Mouse (Mus musculus) embryo, embryonic 9.5 days (tissue): ENCODE measurements at regions not wholly inside any gene's neighbourhood (a gene's known extent, or its start where the extent isn't known, plus 50 kb on each side); places are given as distances from the start of the nearest gene placed in this dataset.

Source experiments
- DNase-seq: peaks from one replicate; pipeline ENCODE4 v3.0.0-alpha.2; 2017; ENCODE audit errors: extremely low spot score

- no peak for DNase-seq
Measured at GRCm38 (mm10) chr14:72219523-72219922, 272.1 kb downstream of the Gm9195 start.

- no peak for DNase-seq
Measured at GRCm38 (mm10) chr14:72200307-72200706, 291.3 kb downstream of the Gm9195 start.

GRCm38 (mm10) chr14:72199900-72200299, 291.7 kb downstream of the Gm9195 start:
- no peak for DNase-seq

- DNase-seq: no peak
Measured at GRCm38 (mm10) chr14:72197972-72198371, 293.7 kb downstream of the Gm9195 start.

- peak; percentile 40 for DNase-seq
Measured at GRCm38 (mm10) chr14:72187329-72187984, 304.2 kb downstream of the Gm9195 start.

- DNase-seq: no peak
Measured at GRCm38 (mm10) chr14:72175751-72176150, 315.9 kb downstream of the Gm9195 start.

- no peak for DNase-seq
Measured at GRCm38 (mm10) chr14:72172549-72173405, 318.9 kb downstream of the Gm9195 start.

GRCm38 (mm10) chr14:72171777-72172176, 319.9 kb downstream of the Gm9195 start:
- DNase-seq: no peak

- peak; percentile 46 for DNase-seq
Measured at GRCm38 (mm10) chr14:72158537-72159323, 332.9 kb downstream of the Gm9195 start.

GRCm38 (mm10) chr14:72155197-72155907, 336.3 kb downstream of the Gm9195 start:
- no peak for DNase-seq

- no peak for DNase-seq
Measured at GRCm38 (mm10) chr14:72151676-72152075, 340.0 kb downstream of the Gm9195 start.

- peak; percentile 29 for DNase-seq
Measured at GRCm38 (mm10) chr14:72149463-72149862, 342.2 kb downstream of the Gm9195 start.

GRCm38 (mm10) chr14:72148886-72149285, 342.8 kb downstream of the Gm9195 start:
- DNase-seq: no peak

- no peak for DNase-seq
Measured at GRCm38 (mm10) chr14:72146381-72146780, 345.3 kb downstream of the Gm9195 start.

GRCm38 (mm10) chr14:72142883-72143487, 348.7 kb downstream of the Gm9195 start:
- no peak for DNase-seq

GRCm38 (mm10) chr14:72141136-72141535, 350.5 kb downstream of the Gm9195 start:
- DNase-seq: no peak

- DNase-seq: no peak
Measured at GRCm38 (mm10) chr14:72130149-72130548, 361.5 kb downstream of the Gm9195 start.

- no peak for DNase-seq
Measured at GRCm38 (mm10) chr14:72121786-72122185, 369.9 kb downstream of the Gm9195 start.

GRCm38 (mm10) chr14:72121006-72121405, 370.6 kb downstream of the Gm9195 start:
- DNase-seq: peak; percentile 18

- no peak for DNase-seq
Measured at GRCm38 (mm10) chr14:72116842-72117241, 374.8 kb downstream of the Gm9195 start.

- no peak for DNase-seq
Measured at GRCm38 (mm10) chr14:72113377-72113993, 378.2 kb downstream of the Gm9195 start.
